Mouse (Mus musculus) CH12F3 (cell line): ENCODE results near the gene Fbxl8.
"Not testable (repeated sequence)": the region's sequence is repeated elsewhere in the genome, so short reads cannot be mapped to it uniquely, and the experiment has no call there.

Source experiments
- in situ Hi-C: fragments of 300-500 bp; cut with MboI; formaldehyde crosslinking; loops from 2 replicates; pipeline ENCODE4 v1.14.3; 2020; ENCODE audit warnings: low sequenced_read_pairs

Gene Fbxl8

GRCm38 (mm10) chr8:105264024-105264982, at the start of gene Fbxl8, which contains the start of gene Tradd:
Gene Fbxl8, plus strand, starts transcription at chr8:105264648.
Gene Tradd, minus strand, starts transcription at chr8:105264609.
- in situ Hi-C loops, result no loop called here

GRCm38 (mm10) chr8:105217926-105218522, 46.4 kb upstream of the Fbxl8 start:
- in situ Hi-C loops, result no loop called here

- in situ Hi-C loops, result no loop called here
These were observed 40.6 kb upstream of the Fbxl8 start for GRCm38 (mm10) chr8:105223850-105224249.

GRCm38 (mm10) chr8:105224413-105225271, 39.8 kb upstream of the Fbxl8 start, which contains the start of gene D230025D16Rik:
Gene D230025D16Rik, plus strand, starts transcription at chr8:105225145.
- in situ Hi-C loops, result no loop called here

- in situ Hi-C loops, result no loop called here
These were observed 39.2 kb upstream of the Fbxl8 start for GRCm38 (mm10) chr8:105225272-105225593.

- in situ Hi-C loops, result no loop called here
These were observed 38.5 kb upstream of the Fbxl8 start for GRCm38 (mm10) chr8:105225917-105226316.

DNA sequence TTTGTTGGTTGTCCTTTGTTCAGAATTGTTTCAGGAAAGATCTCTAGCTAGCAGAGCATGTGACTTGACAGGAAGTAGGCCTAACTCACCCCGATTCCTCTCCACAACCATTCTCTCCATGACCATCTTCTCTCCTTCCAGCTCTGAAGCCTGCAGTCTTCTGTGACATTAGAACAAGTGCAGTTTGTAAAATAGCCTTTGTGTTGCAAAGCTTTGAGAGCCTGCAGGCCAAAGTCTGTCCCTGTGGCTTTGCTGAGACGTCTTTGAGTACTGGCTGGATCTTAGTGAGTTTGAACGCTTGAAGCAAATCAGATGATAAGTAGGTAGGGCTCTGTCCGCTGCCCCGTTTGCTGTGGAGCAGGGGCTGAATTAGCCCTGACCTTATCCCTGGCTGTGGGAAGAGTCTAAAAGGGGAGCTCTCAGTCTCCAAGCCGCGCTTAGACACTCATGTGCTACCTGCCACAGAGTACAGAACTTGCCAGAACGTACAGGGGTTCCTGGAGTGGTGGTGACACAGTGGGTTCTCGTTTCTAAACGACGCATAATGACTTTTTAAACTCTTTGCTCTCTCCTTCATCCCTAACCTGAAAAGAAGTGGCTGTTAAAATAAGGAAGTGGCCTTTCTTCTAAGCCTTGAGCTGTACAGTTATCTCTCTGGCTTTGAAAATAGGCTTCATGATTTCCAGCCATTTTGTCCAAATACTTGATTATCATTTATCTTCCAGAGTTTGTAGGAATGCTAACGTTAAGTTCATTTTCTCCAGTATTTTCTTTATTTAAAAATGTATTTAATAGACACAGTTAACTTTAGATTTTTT, 32.7 kb upstream of the Fbxl8 start:
- in situ Hi-C loops, result no loop called here

DNA sequence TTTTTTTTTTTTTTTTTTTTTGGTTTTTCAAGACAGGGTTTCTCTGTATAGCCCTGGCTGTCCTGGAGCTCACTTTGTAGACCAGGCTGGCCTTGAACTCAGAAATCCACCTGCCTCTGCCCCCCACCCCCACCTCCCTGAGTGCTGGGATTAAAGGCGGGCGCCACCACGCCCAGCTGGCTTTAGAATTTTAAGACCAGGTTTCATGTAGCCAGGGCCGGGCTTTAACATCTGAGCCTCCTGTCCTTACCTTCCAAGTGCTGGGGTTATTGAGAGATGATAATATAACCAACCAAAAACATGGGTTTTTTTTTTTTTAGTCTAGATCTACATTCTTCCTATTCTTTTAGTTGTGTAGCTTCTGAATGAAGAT, 32.1 kb upstream of the Fbxl8 start:
- in situ Hi-C loops, result not testable (repeated sequence)

DNA sequence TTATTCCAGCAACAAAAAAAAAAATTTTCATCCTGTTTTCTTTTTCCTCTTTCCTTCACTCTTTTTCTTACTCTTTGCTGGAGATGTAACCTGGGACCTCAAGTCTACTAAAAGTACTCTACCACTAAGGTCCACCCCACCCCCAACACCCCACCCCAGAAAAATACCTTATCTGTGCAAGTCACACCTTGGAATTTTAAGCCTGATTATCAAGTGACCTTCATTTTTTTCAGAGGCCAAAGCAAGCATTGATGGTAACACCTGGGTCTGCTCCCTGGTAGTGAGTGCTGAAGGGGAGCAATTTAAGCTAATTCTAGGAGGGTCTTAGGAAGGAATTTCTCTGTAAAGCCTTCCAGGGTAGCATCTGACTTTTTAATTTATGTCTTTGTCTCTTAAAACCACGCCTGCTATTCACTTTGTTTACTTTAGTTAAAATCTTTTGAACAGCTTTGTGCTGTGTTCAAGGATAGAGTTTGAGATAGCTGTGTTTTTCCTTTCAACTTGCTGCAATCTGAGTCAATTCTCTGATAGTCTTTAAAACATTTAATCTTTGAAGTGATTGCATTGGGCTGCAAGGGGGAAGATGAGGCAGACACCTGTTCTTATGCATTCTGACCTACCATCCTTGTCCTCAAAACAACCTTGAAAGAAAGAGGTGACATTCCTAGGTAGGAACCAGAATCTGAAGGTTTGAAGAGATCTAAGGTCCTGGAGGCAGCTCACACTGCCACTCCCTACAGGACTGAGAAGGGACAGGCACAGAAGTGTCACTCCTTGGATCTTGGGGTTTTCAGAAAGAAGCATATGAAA, 31.1 kb upstream of the Fbxl8 start:
- in situ Hi-C loops, result no loop called here

DNA sequence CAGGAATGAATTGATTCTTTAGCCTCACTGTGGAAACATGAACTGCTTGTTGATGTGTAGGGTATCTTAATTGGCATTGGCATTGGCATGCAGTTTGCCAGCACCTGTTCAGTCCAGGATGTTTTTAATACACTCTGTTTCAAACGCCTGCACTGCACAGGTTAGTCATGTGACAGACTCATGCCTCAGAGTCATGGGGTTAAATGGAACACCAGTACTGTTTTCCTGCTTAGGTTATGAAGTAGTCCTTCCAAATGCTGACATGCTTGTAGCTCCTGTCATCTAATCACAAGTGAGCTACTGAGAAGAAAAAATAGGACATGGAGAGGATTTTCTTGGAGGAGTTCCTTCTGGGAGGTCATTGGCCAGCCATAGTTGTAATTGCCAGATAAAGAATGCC, 29.2 kb upstream of the Fbxl8 start:
- in situ Hi-C loops, result no loop called here

DNA sequence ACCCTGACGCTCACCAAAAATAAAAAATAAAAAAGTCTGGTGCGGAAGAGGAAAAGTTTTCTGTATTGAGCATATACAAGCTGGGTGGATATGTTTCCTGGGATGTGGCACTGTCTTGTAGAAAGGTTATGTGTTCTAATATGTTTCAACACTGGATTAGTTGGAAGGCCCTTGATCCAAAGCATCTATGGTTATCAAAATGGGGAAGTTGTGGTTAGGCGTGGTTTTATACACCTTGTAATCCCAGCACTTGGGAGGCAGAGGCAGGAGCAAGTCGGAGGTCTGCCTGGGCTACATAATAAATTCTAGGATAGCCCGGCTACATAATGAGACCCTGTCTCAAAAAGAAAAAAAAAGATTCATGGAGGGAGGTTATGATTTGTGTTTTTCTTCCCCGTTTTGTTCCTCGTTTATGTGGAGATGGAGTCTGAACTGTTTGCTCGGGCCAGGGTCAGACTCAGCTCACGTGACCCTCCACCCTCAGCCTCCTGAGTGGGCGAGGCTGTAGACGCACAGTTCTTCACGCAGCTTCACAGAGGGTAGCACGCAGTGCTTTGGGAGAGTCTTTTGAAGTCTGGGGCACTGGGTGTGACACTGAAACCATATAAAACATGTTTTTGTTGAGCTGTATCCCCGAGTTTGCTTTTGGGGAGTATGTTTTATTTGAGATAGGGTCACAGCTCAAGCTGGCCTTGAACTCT, 26.9 kb upstream of the Fbxl8 start:
- in situ Hi-C loops, result no loop called here

- in situ Hi-C loops, result no loop called here
These were observed 23.4 kb upstream of the Fbxl8 start for GRCm38 (mm10) chr8:105241016-105241415.

GRCm38 (mm10) chr8:105251954-105252353, 12.5 kb upstream of the Fbxl8 start:
- in situ Hi-C loops, result no loop called here

DNA sequence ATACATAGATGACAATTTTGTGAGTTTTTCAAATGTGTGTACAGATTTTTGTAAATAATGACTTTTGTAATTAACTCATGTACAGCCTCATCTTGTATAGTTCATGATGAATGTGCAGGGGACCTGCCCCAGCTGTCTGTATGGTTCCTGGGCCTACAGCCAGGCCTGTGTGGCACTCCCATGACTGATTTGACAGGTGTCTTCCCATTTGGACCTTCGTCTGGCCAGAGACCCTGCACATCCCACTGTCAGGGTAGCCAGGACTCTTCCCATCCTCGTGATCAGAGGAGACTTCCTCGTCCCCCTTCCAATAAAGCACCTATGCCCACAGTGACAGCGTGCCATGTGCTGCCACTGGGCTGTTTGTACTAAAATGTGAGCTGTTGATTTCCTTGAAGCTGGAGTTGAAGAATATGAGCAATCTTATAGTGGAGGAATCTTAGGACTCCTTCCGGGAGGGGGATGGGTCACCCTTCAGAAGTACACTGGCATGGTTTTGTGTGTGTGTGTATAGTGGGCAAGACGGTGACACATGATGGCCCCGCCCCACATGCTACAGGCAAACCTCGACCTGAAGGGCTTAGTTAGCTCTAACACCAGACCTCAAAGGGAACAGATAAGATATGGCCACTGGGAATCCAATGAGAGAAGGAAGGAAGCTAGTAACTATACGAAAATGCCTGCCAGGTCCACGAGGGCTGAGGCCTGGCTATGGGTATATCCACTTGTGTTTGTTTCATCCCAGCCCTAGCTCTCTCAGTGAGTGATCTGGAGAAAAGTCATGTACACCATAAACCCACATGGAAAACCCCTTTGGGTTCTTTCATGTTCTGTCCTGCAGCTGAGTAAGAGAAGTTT, 11.5 kb upstream of the Fbxl8 start:
- in situ Hi-C loops, result no loop called here

DNA sequence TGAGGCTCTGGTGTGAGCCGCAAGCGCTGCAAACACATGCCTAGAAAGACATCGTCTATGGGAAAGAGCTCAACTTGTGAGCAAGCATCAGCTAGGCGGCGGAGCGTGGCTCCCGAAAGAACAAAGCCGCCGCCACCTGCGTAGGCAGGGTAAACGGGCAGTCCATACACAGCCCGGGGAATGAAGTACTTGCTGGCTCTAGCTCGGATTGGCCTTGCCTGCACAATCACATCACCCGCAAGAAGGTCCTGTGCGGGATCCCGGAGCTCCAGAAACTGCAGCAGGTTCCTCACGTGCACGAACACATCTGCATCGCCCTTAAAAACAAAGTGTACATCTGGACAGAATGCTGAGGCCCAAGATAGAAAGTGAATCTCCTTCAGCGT, 10.7 kb upstream of the Fbxl8 start:
- in situ Hi-C loops, result no loop called here

GRCm38 (mm10) chr8:105254152-105254965, 10.1 kb upstream of the Fbxl8 start:
- in situ Hi-C loops, result no loop called here

DNA sequence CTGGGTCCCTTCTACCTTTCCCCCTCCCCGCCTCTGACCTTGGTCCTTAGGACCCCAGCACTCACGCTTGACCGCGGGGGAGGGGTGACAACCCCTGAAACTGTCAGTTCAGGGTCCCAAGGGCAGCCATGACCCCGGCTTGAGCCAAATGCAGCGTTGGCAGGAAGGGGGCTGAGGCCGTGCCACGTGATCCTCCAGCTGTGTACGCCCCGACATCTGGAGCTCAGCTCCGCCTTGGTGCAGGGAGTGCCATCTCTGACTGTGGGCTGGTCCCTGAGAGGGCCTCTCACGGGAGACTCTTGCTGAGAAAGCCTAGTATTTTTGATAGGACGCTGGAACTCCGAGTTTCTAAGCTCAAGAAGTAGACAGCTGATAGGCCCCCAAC, 9.5 kb upstream of the Fbxl8 start, which contains the start of gene B3gnt9:
B3gnt9 (minus strand) TSS at position 188 of the 385 bp plus-strand sequence.
- in situ Hi-C loops, result no loop called here
